Mouse (Mus musculus) MEL (cell line): Measurements from ENCODE around the gene Ncs1. TPM values are rescaled to one million over a fixed set of nuclear protein-coding genes. Genes with fewer than 3 reads are reported as not detected.

ENCODE experiments used
- DNase-seq: peaks from one replicate; pipeline ENCODE4 v3.0.0; 2011; ENCODE audit warnings: low read depth, low spot score
- H3K27ac ChIP-seq: 2 replicates; pipeline ENCODE4 v1.5.1; 2012; ENCODE audit warnings: low read depth, mild to moderate bottlenecking, control low read depth, low read length, moderate library complexity; ENCODE audit not compliant: control insufficient read depth
- H3K27me3 ChIP-seq, 2 experiments: fragments of 150-350 bp in 1 of 2; sonication (generic) in 1 of 2; 2 replicates each; pipeline ENCODE4 v1.6.1; 2012; ENCODE audit warnings: low read length in 2 of 2, mild to moderate bottlenecking in 2 of 2, improper control_type of control experiment in 1 of 2, moderate library complexity in 1 of 2; ENCODE audit not compliant: insufficient read depth in 2 of 2, control insufficient read depth in 1 of 2
- H3K36me3 ChIP-seq, 2 experiments: 2 replicates each; pipeline ENCODE4 v1.6.1; 2012 to 2014; ENCODE audit warnings: low read length in 2 of 2, improper control_type of control experiment in 1 of 2, inconsistent platforms in 1 of 2, mild to moderate bottlenecking in 1 of 2; ENCODE audit not compliant: insufficient read depth in 2 of 2, control insufficient read depth in 1 of 2
- H3K4me1 ChIP-seq, 2 experiments: fragments of 150-350 bp in 1 of 2; sonication (generic) in 1 of 2; 2 replicates each; pipeline ENCODE4 v1.6.1; 2012; ENCODE audit warnings: low read length in 2 of 2, improper control_type of control experiment in 1 of 2, mild to moderate bottlenecking in 1 of 2; ENCODE audit not compliant: insufficient read depth in 2 of 2, control insufficient read depth in 1 of 2
- H3K4me3 ChIP-seq, 2 experiments: fragments of 150-350 bp in 1 of 2; sonication (generic) in 1 of 2; 2 replicates each; pipeline ENCODE4 v1.5.1; 2012; ENCODE audit warnings: low read depth in 2 of 2, low read length in 2 of 2, mild to moderate bottlenecking in 2 of 2, moderate library complexity in 2 of 2, control low read depth in 1 of 2, improper control_type of control experiment in 1 of 2; ENCODE audit not compliant: control insufficient read depth in 1 of 2, insufficient read depth in 1 of 2
- H3K79me2 ChIP-seq: 2 replicates; pipeline ENCODE4 v1.6.1; 2012; ENCODE audit warnings: mild to moderate bottlenecking, low read length, moderate library complexity; ENCODE audit not compliant: control insufficient read depth, poor library complexity, insufficient read depth
- H3K9ac ChIP-seq: 2 replicates; pipeline ENCODE4 v1.6.1; 2012; ENCODE audit warnings: low read depth, mild to moderate bottlenecking, control low read depth, low read length, moderate library complexity; ENCODE audit not compliant: control insufficient read depth, poor library complexity, severe bottlenecking
- H3K9me3 ChIP-seq: fragments of 150-350 bp; sonication (generic); replicated peaks from 2 replicates; pipeline ENCODE4 v1.6.1; 2012; ENCODE audit warnings: mild to moderate bottlenecking, low read length, improper control_type of control experiment, moderate library complexity; ENCODE audit not compliant: insufficient read depth
- CHD1 ChIP-seq: IDR thresholded peaks from 2 replicates; pipeline ENCODE4 v1.6.1; 2012; ENCODE audit warnings: low read depth, mild to moderate bottlenecking, inconsistent platforms, low read length, improper control_type of control experiment
- CHD2 ChIP-seq: IDR thresholded peaks from 2 replicates; pipeline ENCODE4 v1.6.1; 2011; ENCODE audit warnings: low read length, improper control_type of control experiment
- CTCF ChIP-seq, 3 experiments: IDR thresholded peaks in 2 of 3; conservative IDR thresholded peaks in 1 of 3; 2 replicates each; pipeline ENCODE4 v1.5.1; 2011 to 2012; ENCODE audit warnings: low read length in 3 of 3, low read depth in 2 of 3, mild to moderate bottlenecking in 2 of 3, improper control_type of control experiment in 1 of 3, inconsistent platforms in 1 of 3, mixed read lengths in 1 of 3, moderate library complexity in 1 of 3; ENCODE audit not compliant: control insufficient read depth in 1 of 3, insufficient read depth in 1 of 3, poor library complexity in 1 of 3, severe bottlenecking in 1 of 3
- E2F4 ChIP-seq: IDR thresholded peaks from 2 replicates; pipeline ENCODE4 v1.6.1; 2011; ENCODE audit warnings: low read depth, low read length, improper control_type of control experiment, borderline replicate concordance
- EP300 ChIP-seq, 2 experiments: IDR thresholded peaks; 2 replicates each; pipeline ENCODE4 v1.6.1; 2011; ENCODE audit warnings: improper control_type of control experiment in 2 of 2, low read length in 2 of 2, low read depth in 1 of 2, mild to moderate bottlenecking in 1 of 2
- ETS1 ChIP-seq: IDR thresholded peaks from 2 replicates; pipeline ENCODE4 v1.6.1; 2012; ENCODE audit warnings: low read depth, mild to moderate bottlenecking, inconsistent platforms, low read length, improper control_type of control experiment, moderate library complexity
- HCFC1 ChIP-seq: IDR thresholded peaks from 2 replicates; pipeline ENCODE4 v1.6.1; 2012; ENCODE audit warnings: low read depth, mild to moderate bottlenecking, inconsistent platforms, low read length, improper control_type of control experiment, moderate library complexity
- JUND ChIP-seq: IDR thresholded peaks from 2 replicates; pipeline ENCODE4 v1.6.1; 2011; ENCODE audit warnings: low read depth, mild to moderate bottlenecking, improper control_type of control experiment, low read length
- MEF2A ChIP-seq: IDR thresholded peaks from 2 replicates; pipeline ENCODE4 v1.6.1; 2014; ENCODE audit warnings: low read depth, mild to moderate bottlenecking, inconsistent platforms, low read length, improper control_type of control experiment; ENCODE audit not compliant: poor library complexity, insufficient replicate concordance, severe bottlenecking; ENCODE audit errors: extremely low read depth
- MYB ChIP-seq: IDR thresholded peaks from 2 replicates; pipeline ENCODE4 v1.6.1; 2011; ENCODE audit warnings: mild to moderate bottlenecking, low read depth, low read length, improper control_type of control experiment
- MYC ChIP-seq: IDR thresholded peaks from 2 replicates; pipeline ENCODE4 v1.6.1; 2011; ENCODE audit warnings: low read depth, mild to moderate bottlenecking, low read length, improper control_type of control experiment, moderate library complexity
- POLR2AphosphoS5 ChIP-seq: IDR thresholded peaks from 2 replicates; pipeline ENCODE4 v1.6.1; 2012; ENCODE audit warnings: low read depth, borderline replicate concordance, mild to moderate bottlenecking, inconsistent platforms, low read length, moderate library complexity, mixed read lengths
- SIN3A ChIP-seq: IDR thresholded peaks from 2 replicates; pipeline ENCODE4 v1.6.1; 2012; ENCODE audit warnings: low read length, improper control_type of control experiment, inconsistent platforms
- TCF12 ChIP-seq: IDR thresholded peaks from 2 replicates; pipeline ENCODE4 v1.6.1; 2014; ENCODE audit warnings: low read depth, mild to moderate bottlenecking, inconsistent platforms, low read length, improper control_type of control experiment, moderate library complexity
- USF1 ChIP-seq: IDR thresholded peaks from 2 replicates; pipeline ENCODE4 v1.6.1; 2014; ENCODE audit warnings: low read depth, mild to moderate bottlenecking, inconsistent platforms, low read length, improper control_type of control experiment, moderate library complexity
- USF2 ChIP-seq, 2 experiments: IDR thresholded peaks; 2 replicates each; pipeline ENCODE4 v1.6.1; 2011 to 2012; ENCODE audit warnings: improper control_type of control experiment in 2 of 2, low read length in 2 of 2, borderline replicate concordance in 1 of 2, inconsistent platforms in 1 of 2, low read depth in 1 of 2, mild to moderate bottlenecking in 1 of 2; ENCODE audit not compliant: insufficient read depth in 1 of 2
- ZMIZ1 ChIP-seq: IDR thresholded peaks from 2 replicates; pipeline ENCODE4 v1.6.1; 2012; ENCODE audit warnings: low read depth, mild to moderate bottlenecking, inconsistent platforms, low read length, improper control_type of control experiment, moderate library complexity
- ZNF384 ChIP-seq: IDR thresholded peaks from 2 replicates; pipeline ENCODE4 v1.6.1; 2012; ENCODE audit warnings: low read depth, mild to moderate bottlenecking, inconsistent platforms, low read length, improper control_type of control experiment
- polyA plus RNA-seq, 2 experiments: library from polyadenylated mRNA; stranded (reverse) in 1 of 2; unstranded in 1 of 2; fragments of >175 nt in 1 of 2; fragments of >200 nt in 1 of 2; gene quantifications; 2 replicates each; pipeline versions ENCODE4 v1.2.1 to v1.2.4; 2012; ENCODE audit warnings: low replicate concordance in 2 of 2, low read depth in 1 of 2; ENCODE audit not compliant: insufficient read length in 2 of 2, insufficient read depth in 1 of 2, missing spikeins in 1 of 2
- total RNA-seq: library from RNA; depleted of rRNA; stranded (reverse); fragments of 300-350 nt; gene quantifications from 2 replicates; pipeline ENCODE4 v1.2.3, GENCODE M21; 2012

The Ncs1 gene
- total and polyA plus RNA-seq, 3 experiments = 14.5 to 17.6 TPM; not detected in 1

DNA sequence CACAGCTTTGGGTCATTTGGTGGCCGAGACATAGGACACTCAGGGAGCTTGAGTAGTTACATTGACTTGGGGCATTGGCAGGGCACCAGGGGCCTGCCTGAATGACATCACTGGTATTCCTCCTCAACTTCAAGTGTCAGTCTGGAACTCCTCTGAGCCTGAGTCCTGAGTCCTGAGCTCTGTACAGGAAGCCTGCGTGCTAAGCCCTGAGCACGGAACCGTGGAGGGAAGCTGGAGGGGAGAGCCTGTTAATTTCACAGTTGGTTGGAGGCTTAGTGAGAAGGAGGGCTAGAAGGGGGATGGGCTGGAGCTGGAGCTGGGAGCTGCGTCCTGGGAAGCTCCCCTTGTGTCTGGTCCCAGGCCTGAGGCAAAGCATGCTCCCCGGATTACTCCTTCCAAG, 21.8 kb downstream of the Ncs1 start:
- H3K27ac ChIP-seq = no peak overlapping the region
- no peaks in the 10 kb centered on the region for H3K27me3 ChIP-seq
- no peak for DNase-seq

DNA sequence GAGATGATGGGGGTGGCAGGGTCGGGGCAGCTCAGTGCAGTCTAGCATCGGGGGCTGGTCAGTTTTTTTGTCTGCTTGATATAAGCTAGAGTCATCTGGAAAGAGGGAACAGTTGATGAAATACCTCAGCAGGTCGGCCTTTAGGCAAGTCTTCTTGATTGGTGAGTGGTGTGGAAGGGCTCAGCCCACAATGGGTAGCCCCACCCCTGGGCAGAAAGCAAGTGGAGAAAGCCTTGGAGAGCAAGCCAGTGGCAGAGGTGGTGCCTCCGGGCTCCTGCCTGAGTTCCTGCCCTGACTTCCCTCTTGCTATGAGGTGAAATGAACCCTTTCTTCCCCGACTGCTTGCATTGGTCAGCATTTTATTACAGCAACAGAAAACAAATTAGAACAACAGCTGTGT, 23.0 kb downstream of the Ncs1 start:
- no peak overlapping the region for H3K4me3 ChIP-seq
- no peaks in the 10 kb centered on the region for H3K4me1 ChIP-seq
- H3K79me2 ChIP-seq = no peaks in the 10 kb centered on the region
- H3K36me3 ChIP-seq = no peaks in the 10 kb centered on the region
- H3K9me3 ChIP-seq = no peaks in the 10 kb centered on the region
- no peak overlapping the region for H3K9ac ChIP-seq
- no peaks in the 10 kb centered on the region for H3K27me3 ChIP-seq
- no peak overlapping the region for H3K27ac ChIP-seq
- DNase-seq = no peak
- TF ChIP-seq POLR2AphosphoS5 (no peak), E2F4 (no peak), ZMIZ1 (no peak), MEF2A (no peak)

More for the DNA sequence above, 21.8 kb downstream of the Ncs1 start:
- Histone ChIP-seq H3K4me3 (no peak overlapping the region), H3K4me1 (no peaks in the 10 kb centered on the region), H3K9me3 (no peaks in the 10 kb centered on the region), H3K79me2 (no peaks in the 10 kb centered on the region), H3K9ac (no peak overlapping the region), H3K36me3 (no peaks in the 10 kb centered on the region)
- TF ChIP-seq MYC (no peak), ZNF384 (no peak), USF2 (IDR thresholded peaks at IDR 0.05; ENCODE audit: borderline replicate concordance in 1 of 2, insufficient read depth in 1 of 2, low read depth in 1 of 2, low read length in 2 of 2) (no peak), SIN3A (no peak), EP300 (IDR thresholded peaks at IDR 0.05; ENCODE audit: low read depth in 1 of 2, low read length in 2 of 2) (no peak), MEF2A (no peak), ETS1 (no peak), TCF12 (no peak), CHD2 (no peak), HCFC1 (no peak), CTCF (IDR thresholded peaks at IDR 0.05 in 2 of 3, conservative IDR thresholded peaks at IDR 0.05 in 1 of 3; ENCODE audit: control insufficient read depth in 1 of 3, insufficient read depth in 1 of 3, low read depth in 2 of 3, low read length in 3 of 3, poor library complexity in 1 of 3, severe bottlenecking in 1 of 3) (no peak), MYB (no peak), CHD1 (no peak), USF1 (no peak), E2F4 (no peak), JUND (no peak)
